ENCODE assay signal across 18 mouse cellular contexts in genomic region chr4:13194765-13195164, GRCm38 (mm10).
"Had no signal": no experiment of that assay in that cellular context is flagged by ENCODE, and none has a peak within 500 bp of the region (broad histone marks: within the 10 kb centered on the region; RNA-seq: fewer than 3 reads in every experiment).

No protein-coding gene starts in this region.

- H3K27me3 ChIP-seq: kidney, embryonic 15.5 days; liver, embryonic 13.5 days; neural tube, embryonic 12.5 days; neural tube, embryonic 15.5 days had no signal

- H3K9me3 ChIP-seq: kidney, embryonic 15.5 days; liver, embryonic 13.5 days; neural tube, embryonic 12.5 days; neural tube, embryonic 15.5 days had no signal

- H3K4me3 ChIP-seq: kidney, embryonic 15.5 days; left cerebral cortex, adult 2 months; liver, embryonic 13.5 days; neural tube, embryonic 12.5 days; neural tube, embryonic 15.5 days had no signal

- H3K4me1 ChIP-seq: kidney, embryonic 15.5 days; liver, embryonic 13.5 days; neural tube, embryonic 12.5 days; neural tube, embryonic 15.5 days had no signal

- H3K4me2 ChIP-seq: kidney, embryonic 15.5 days; liver, embryonic 13.5 days; midbrain, embryonic 11.5 days; neural tube, embryonic 12.5 days; neural tube, embryonic 15.5 days had no signal

- DNase-seq: kidney, postnatal 10 days; kidney, postnatal 36 days; layer of hippocampus, postnatal 36 days; liver, embryonic 13.5 days; lung, adult 2 months; lung, postnatal 14 days; lung, postnatal 4 days; midbrain, embryonic 14.5 days; right cerebral cortex, adult 18-20 months; right cerebral cortex, postnatal 14 days; right cerebral cortex, postnatal 4 days; thymus, postnatal 25 days had no signal

- H3K36me3 ChIP-seq: kidney, embryonic 15.5 days; liver, embryonic 13.5 days; neural tube, embryonic 12.5 days; neural tube, embryonic 15.5 days had no signal

- H3K9ac ChIP-seq: kidney, embryonic 15.5 days; liver, embryonic 13.5 days; neural tube, embryonic 12.5 days; neural tube, embryonic 15.5 days had no signal

- H3K27ac ChIP-seq: kidney, embryonic 15.5 days; left cerebral cortex, adult 2 months; liver, embryonic 13.5 days; neural tube, embryonic 12.5 days; neural tube, embryonic 15.5 days; stomach, postnatal 0 days had no signal
